Mouse (Mus musculus): ENCODE measurements around the gene 1110065P20Rik. TPM values are rescaled to one million over a fixed set of nuclear protein-coding genes. Genes with fewer than 3 reads are reported as not detected.

Gene 1110065P20Rik
- 15.1 and 16.0 TPM in 2 replicates for polyA plus RNA-seq (2011; ENCODE audit: insufficient read depth, insufficient read length, low read depth, missing spikeins)

GRCm38 (mm10) chr4:124850933-124851658 lies at the start of gene 1110065P20Rik:
Gene 1110065P20Rik (minus strand): TSS chr4:124851196.
- Histone ChIP-seq H3K4me1 (ENCODE audit: control insufficient read depth, insufficient read depth, low read length) (peaks cover 2% of the 10 kb centered on the region), H3K27me3 (ENCODE audit: control insufficient read depth, insufficient read depth, low read length, poor library complexity, severe bottlenecking) (no peaks in the 10 kb centered on the region), H3K36me3 (ENCODE audit: control insufficient read depth, insufficient read depth, low read length, poor library complexity, severe bottlenecking) (peaks cover 21% of the 10 kb centered on the region), H3K4me3 (ENCODE audit: low read depth, low read length) (peak within 1 kb of the TSS; percentile 87), H3K9ac (ENCODE audit: low read depth, poor library complexity, severe bottlenecking) (peak within 1 kb of the TSS; percentile 95), H3K27ac (ENCODE audit: insufficient read depth, low read length) (no peak within 1 kb of the TSS), H3K9me3 (replicated peaks; ENCODE audit: control insufficient read depth, insufficient read depth, low read length, poor library complexity, severe bottlenecking) (no peaks in the 10 kb centered on the region)
- TF ChIP-seq CTCF (IDR thresholded peaks at IDR 0.05; ENCODE audit: low read depth, low read length) (no peak), EP300 (IDR thresholded peaks at IDR 0.05; ENCODE audit: insufficient read depth, low read depth, low read length) (no peak), POLR2A (IDR thresholded peaks at IDR 0.05; ENCODE audit: insufficient read depth, low read length) (no peak)

GRCm38 (mm10) chr4:124899906-124900305 lies 48.9 kb upstream of the 1110065P20Rik start:
- Histone ChIP-seq H3K36me3 (ENCODE audit: control insufficient read depth, insufficient read depth, low read length, poor library complexity, severe bottlenecking) (no peaks in the 10 kb centered on the region), H3K4me1 (ENCODE audit: control insufficient read depth, insufficient read depth, low read length) (peaks cover 2% of the 10 kb centered on the region), H3K9ac (ENCODE audit: low read depth, poor library complexity, severe bottlenecking) (no peak overlapping the region), H3K27me3 (ENCODE audit: control insufficient read depth, insufficient read depth, low read length, poor library complexity, severe bottlenecking) (0 out of 2 replicates have a peak, but pooled peaks cover 2% of the 10 kb centered on the region), H3K27ac (ENCODE audit: insufficient read depth, low read length) (no peak overlapping the region), H3K9me3 (replicated peaks; ENCODE audit: control insufficient read depth, insufficient read depth, low read length, poor library complexity, severe bottlenecking) (no peaks in the 10 kb centered on the region), H3K4me3 (ENCODE audit: low read depth, low read length) (no peak overlapping the region)
- no peak for TF ChIP-seq CTCF (IDR thresholded peaks at IDR 0.05; ENCODE audit: low read depth, low read length)
- TF ChIP-seq POLR2A (IDR thresholded peaks at IDR 0.05; ENCODE audit: insufficient read depth, low read length), result no peak
- no peak for TF ChIP-seq EP300 (IDR thresholded peaks at IDR 0.05; ENCODE audit: insufficient read depth, low read depth, low read length)

- no peaks in the 10 kb centered on the region for H3K9me3 ChIP-seq (replicated peaks; ENCODE audit: control insufficient read depth, insufficient read depth, low read length, poor library complexity, severe bottlenecking)
- no peak overlapping the region for H3K27ac ChIP-seq (ENCODE audit: insufficient read depth, low read length)
- no peak overlapping the region for H3K4me3 ChIP-seq (ENCODE audit: low read depth, low read length)
- no peak overlapping the region for H3K9ac ChIP-seq (ENCODE audit: low read depth, poor library complexity, severe bottlenecking)
- H3K27me3 ChIP-seq (ENCODE audit: control insufficient read depth, insufficient read depth, low read length, poor library complexity, severe bottlenecking), result 0 out of 2 replicates have a peak, but pooled peaks cover 2% of the 10 kb centered on the region
- no peaks in the 10 kb centered on the region for H3K36me3 ChIP-seq (ENCODE audit: control insufficient read depth, insufficient read depth, low read length, poor library complexity, severe bottlenecking)
- peaks cover 2% of the 10 kb centered on the region for H3K4me1 ChIP-seq (ENCODE audit: control insufficient read depth, insufficient read depth, low read length)
- TF ChIP-seq EP300 (IDR thresholded peaks at IDR 0.05; ENCODE audit: insufficient read depth, low read depth, low read length) (no peak), CTCF (IDR thresholded peaks at IDR 0.05; ENCODE audit: low read depth, low read length) (no peak), POLR2A (IDR thresholded peaks at IDR 0.05; ENCODE audit: insufficient read depth, low read length) (no peak)
Observed at GRCm38 (mm10) chr4:124898428-124898827, 47.4 kb upstream of the 1110065P20Rik start.

DNA sequence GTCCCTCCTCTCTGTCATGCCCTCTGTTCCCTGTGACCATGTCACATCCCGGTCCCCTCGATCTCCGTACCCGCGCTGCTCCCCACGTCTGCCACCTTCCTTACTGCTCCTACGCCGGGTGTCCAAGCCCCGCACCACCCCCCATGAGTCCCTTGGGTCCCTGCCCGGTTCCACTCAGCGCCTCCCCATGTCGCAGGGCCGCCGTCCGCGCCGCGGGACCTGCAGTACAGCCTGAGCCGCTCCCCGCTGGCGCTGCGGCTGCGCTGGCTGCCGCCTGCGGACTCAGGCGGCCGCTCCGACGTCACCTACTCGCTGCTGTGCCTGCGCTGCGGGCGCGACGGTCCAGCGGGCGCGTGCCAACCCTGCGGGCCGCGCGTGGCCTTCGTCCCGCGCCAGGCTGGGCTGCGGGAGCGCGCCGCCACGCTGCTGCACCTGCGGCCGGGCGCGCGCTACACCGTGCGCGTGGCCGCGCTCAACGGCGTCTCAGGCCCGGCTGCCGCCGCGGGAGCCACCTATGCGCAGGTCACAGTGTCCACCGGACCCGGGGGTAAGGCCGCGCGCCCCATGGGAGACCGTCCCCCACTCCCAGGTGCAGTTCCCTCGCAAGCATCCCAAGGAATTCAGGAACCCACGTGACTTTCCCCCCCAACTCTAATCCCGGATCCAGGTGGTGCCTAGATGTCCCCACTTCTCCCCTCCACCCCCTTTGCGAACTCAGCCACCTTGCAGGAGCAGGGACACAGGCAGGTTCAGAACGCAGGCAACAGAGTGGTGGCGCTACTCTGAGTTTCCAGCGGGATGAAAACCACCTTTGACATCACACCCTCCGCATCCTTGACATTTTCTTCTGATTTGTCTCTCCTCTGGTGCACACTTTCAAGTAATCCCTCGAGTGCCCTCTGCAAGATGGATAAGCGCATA lies 43.8 kb upstream of the 1110065P20Rik start:
- Histone ChIP-seq H3K9ac (ENCODE audit: low read depth, poor library complexity, severe bottlenecking) (peak overlapping the region; percentile 41), H3K27ac (ENCODE audit: insufficient read depth, low read length) (no peak overlapping the region), H3K36me3 (ENCODE audit: control insufficient read depth, insufficient read depth, low read length, poor library complexity, severe bottlenecking) (no peaks in the 10 kb centered on the region), H3K27me3 (ENCODE audit: control insufficient read depth, insufficient read depth, low read length, poor library complexity, severe bottlenecking) (0 out of 2 replicates have a peak, but pooled peaks cover 2% of the 10 kb centered on the region), H3K4me1 (ENCODE audit: control insufficient read depth, insufficient read depth, low read length) (peaks cover 5% of the 10 kb centered on the region), H3K4me3 (ENCODE audit: low read depth, low read length) (peak overlapping the region; percentile 52), H3K9me3 (replicated peaks; ENCODE audit: control insufficient read depth, insufficient read depth, low read length, poor library complexity, severe bottlenecking) (no peaks in the 10 kb centered on the region)
- peak; percentile 34 for TF ChIP-seq CTCF (IDR thresholded peaks at IDR 0.05; ENCODE audit: low read depth, low read length)
- TF ChIP-seq POLR2A (IDR thresholded peaks at IDR 0.05; ENCODE audit: insufficient read depth, low read length), result no peak

DNA sequence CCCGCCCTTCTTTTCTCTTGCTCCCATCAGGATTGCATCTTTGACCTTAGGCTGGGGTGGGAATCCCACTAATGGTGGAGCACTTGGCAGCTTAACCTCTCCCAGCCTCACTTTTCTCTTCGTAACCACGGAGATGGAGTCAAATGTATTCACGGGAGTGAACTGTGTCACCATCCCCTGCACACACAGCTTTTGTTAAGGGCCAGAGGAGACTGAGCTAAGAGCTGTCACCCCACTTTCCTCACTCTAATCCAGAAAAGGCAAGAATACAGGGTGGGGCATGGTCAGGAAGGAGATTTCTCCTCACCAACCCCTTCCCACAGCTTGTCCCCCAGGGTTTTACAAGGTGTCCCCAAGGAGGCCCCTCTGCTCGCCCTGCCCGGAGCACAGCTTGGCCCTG lies 42.8 kb upstream of the 1110065P20Rik start:
- H3K9me3 ChIP-seq (replicated peaks; ENCODE audit: control insufficient read depth, insufficient read depth, low read length, poor library complexity, severe bottlenecking), result no peaks in the 10 kb centered on the region
- H3K36me3 ChIP-seq (ENCODE audit: control insufficient read depth, insufficient read depth, low read length, poor library complexity, severe bottlenecking), result no peaks in the 10 kb centered on the region
- H3K27me3 ChIP-seq (ENCODE audit: control insufficient read depth, insufficient read depth, low read length, poor library complexity, severe bottlenecking), result 0 out of 2 replicates have a peak, but pooled peaks cover 2% of the 10 kb centered on the region
- no peak overlapping the region for H3K9ac ChIP-seq (ENCODE audit: low read depth, poor library complexity, severe bottlenecking)
- no peak overlapping the region for H3K27ac ChIP-seq (ENCODE audit: insufficient read depth, low read length)
- TF ChIP-seq EP300 (IDR thresholded peaks at IDR 0.05; ENCODE audit: insufficient read depth, low read depth, low read length) (no peak), CTCF (IDR thresholded peaks at IDR 0.05; ENCODE audit: low read depth, low read length) (no peak), POLR2A (IDR thresholded peaks at IDR 0.05; ENCODE audit: insufficient read depth, low read length) (no peak)
- peaks cover 5% of the 10 kb centered on the region for H3K4me1 ChIP-seq (ENCODE audit: control insufficient read depth, insufficient read depth, low read length)
- no peak overlapping the region for H3K4me3 ChIP-seq (ENCODE audit: low read depth, low read length)

Data from ES-Bruce4 (cell line).